15 mouse cellular contexts compared by ENCODE assay signal in genomic region chr2:158167496-158168205, GRCm38 (mm10). TPM values are rescaled to one million over a fixed set of nuclear protein-coding genes. Genes with fewer than 3 reads are reported as not detected.
DNase-seq lines count a peak whose midpoint lies in the region; ATAC-seq and TF ChIP-seq lines count a peak whose summit lies in the region.
"Had no signal": no experiment of that assay in that cellular context is flagged by ENCODE, and none has a peak within 500 bp of the region (broad histone marks: within the 10 kb centered on the region; RNA-seq: fewer than 3 reads in every experiment).

No protein-coding gene starts in this region.

- no peak for ATAC-seq in heart, embryonic 13.5 days (ENCODE audit: extremely low read depth, insufficient number of reproducible peaks, low FRiP score, low TSS enrichment)
- ATAC-seq in heart, embryonic 11.5 days (replicated peaks; ENCODE audit: insufficient number of reproducible peaks, low FRiP score, low TSS enrichment) = no peak
- ATAC-seq in monocyte, adult 5-6 weeks (replicated peaks; ENCODE audit: insufficient number of reproducible peaks, low FRiP score, low TSS enrichment, poor library complexity, severe bottlenecking) = peak; percentile 18; the same call in 1 of the 2 replicates
- no peak for ATAC-seq in hindbrain, postnatal 0 days

- WGBS in heart, embryonic 13.5 days = 30% methylated on average over 9 of the region's 9 CpGs
- 46% methylated on average over 9 of the region's 9 CpGs for WGBS in heart, embryonic 11.5 days (ENCODE audit: insufficient replicate concordance)
- WGBS in hindbrain, postnatal 0 days = 53% methylated on average over 9 of the region's 9 CpGs

- H3K9me3 ChIP-seq in heart, embryonic 13.5 days = 0 out of 2 replicates have a peak, but pooled peaks cover 5% of the 10 kb centered on the region
- no peaks in the 10 kb centered on the region for H3K9me3 ChIP-seq in heart, embryonic 11.5 days (replicated peaks; ENCODE audit: control insufficient read depth, low read length)
- no peaks in the 10 kb centered on the region for H3K9me3 ChIP-seq in hindbrain, postnatal 0 days (ENCODE audit: low read length)
- H3K9me3 ChIP-seq: lung, embryonic 15.5 days; neural tube, embryonic 15.5 days; stomach, embryonic 15.5 days had no signal

- H3K36me3 ChIP-seq in heart, embryonic 13.5 days = no peaks in the 10 kb centered on the region
- no peaks in the 10 kb centered on the region for H3K36me3 ChIP-seq in heart, embryonic 11.5 days (ENCODE audit: control insufficient read depth, insufficient read depth, low read length)
- H3K36me3 ChIP-seq in hindbrain, postnatal 0 days (ENCODE audit: insufficient read depth, low read length) = no peaks in the 10 kb centered on the region
- H3K36me3 ChIP-seq: lung, embryonic 15.5 days; neural tube, embryonic 15.5 days; stomach, embryonic 15.5 days had no signal

- H3K9ac ChIP-seq in heart, embryonic 13.5 days = 0 out of 2 replicates have a peak overlapping the region, but pooled peaks have one; percentile 12
- H3K9ac ChIP-seq in heart, embryonic 11.5 days (ENCODE audit: low read depth, low read length) = no peak overlapping the region
- H3K9ac ChIP-seq in hindbrain, postnatal 0 days (replicated peaks; ENCODE audit: low read length) = no peak overlapping the region
- H3K9ac ChIP-seq: hindbrain, embryonic 14.5 days; lung, embryonic 15.5 days; neural tube, embryonic 15.5 days; stomach, embryonic 15.5 days had no signal

- peak overlapping the region; percentile 24; the same call in 1 of the 2 replicates for H3K4me2 ChIP-seq in heart, embryonic 13.5 days
- no peak overlapping the region for H3K4me2 ChIP-seq in heart, embryonic 11.5 days
- no peak overlapping the region for H3K4me2 ChIP-seq in hindbrain, postnatal 0 days (ENCODE audit: low read depth, low read length)
- H3K4me2 ChIP-seq: hindbrain, embryonic 14.5 days; lung, embryonic 15.5 days; neural tube, embryonic 15.5 days; stomach, embryonic 15.5 days had no signal

- peak overlapping the region; percentile 85 for H3K27ac ChIP-seq in heart, embryonic 13.5 days (replicated peaks)
- H3K27ac ChIP-seq in heart, embryonic 11.5 days (ENCODE audit: low read depth, low read length) = no peak overlapping the region
- H3K27ac ChIP-seq in hindbrain, postnatal 0 days = no peak overlapping the region
- H3K27ac ChIP-seq: hindbrain, embryonic 14.5 days; neural tube, embryonic 15.5 days; stomach, embryonic 15.5 days had no signal

- peaks cover 36% of the 10 kb centered on the region for H3K4me1 ChIP-seq in heart, embryonic 13.5 days
- H3K4me1 ChIP-seq in heart, embryonic 11.5 days (ENCODE audit: control insufficient read depth, insufficient read depth, low read length) = peaks cover 27% of the 10 kb centered on the region
- H3K4me1 ChIP-seq in hindbrain, postnatal 0 days (ENCODE audit: insufficient read depth, low read length) = peaks cover 3% of the 10 kb centered on the region; the same call in 1 of the 2 replicates

- no peak for TF ChIP-seq CTCF in hindbrain, postnatal 0 days (IDR thresholded peaks at IDR 0.05; ENCODE audit: low read depth)

- peak; percentile 15 to 27 for DNase-seq in right cerebral cortex, adult 2 months (ENCODE audit: low spot score in 2 of 2)
- no peak for DNase-seq in right cerebral cortex, postnatal 10 days (ENCODE audit: low spot score in 2 of 2)
- peak; percentile 83 for DNase-seq in Muller cell, postnatal 12 days (ENCODE audit: inconsistent ontology term)
- no peak for DNase-seq in layer of hippocampus, adult 8-10 months (ENCODE audit: low spot score in 2 of 2)
- DNase-seq in hindbrain, postnatal 0 days (ENCODE audit: low spot score) = no peak
- DNase-seq: kidney, adult 8-10 months; midbrain, embryonic 14.5 days; right cerebral cortex, adult 18-20 months had no signal

- H3K4me3 ChIP-seq in heart, embryonic 13.5 days = no peak overlapping the region
- no peak overlapping the region for H3K4me3 ChIP-seq in heart, embryonic 11.5 days (ENCODE audit: low read depth, low read length)
- no peak overlapping the region for H3K4me3 ChIP-seq in hindbrain, postnatal 0 days (ENCODE audit: low read length)
- H3K4me3 ChIP-seq: lung, embryonic 15.5 days; neural tube, embryonic 15.5 days; stomach, embryonic 15.5 days had no signal

- H3K27me3 ChIP-seq in heart, embryonic 13.5 days (replicated peaks) = no peaks in the 10 kb centered on the region
- no peaks in the 10 kb centered on the region for H3K27me3 ChIP-seq in heart, embryonic 11.5 days (ENCODE audit: control insufficient read depth, insufficient read depth, low read length)
- H3K27me3 ChIP-seq in hindbrain, postnatal 0 days (ENCODE audit: insufficient read depth, low read length) = no peaks in the 10 kb centered on the region; the same call in 1 of the 2 replicates
- H3K27me3 ChIP-seq: lung, embryonic 15.5 days; neural tube, embryonic 15.5 days; stomach, embryonic 15.5 days had no signal

RNA-seq across cellular contexts. Expression of gene Tgm2, which starts 21.4 kb away (rescaled TPM):
- polyA plus RNA-seq in heart, embryonic 13.5 days (2015; fragmentation: Nextera tagmentation; extraction: Ambion mirVana) = 218 and 237 TPM in 2 replicates
- polyA plus RNA-seq in heart, embryonic 11.5 days (2014; fragmentation: Nextera tagmentation; extraction: Ambion mirVana) = 129 and 130 TPM in 2 replicates
- 131 to 275 TPM (median 210 TPM) in 3 replicates for total RNA-seq in monocyte, adult 5-6 weeks (2017)
- total RNA-seq in layer of hippocampus, adult 8-10 months (2022) = 10 to 100 TPM in 3 of 4 experiments, 1 to 10 TPM in 1; 9.1 to 14.2 (median 12.7) TPM
- 13.6 and 14.4 TPM in 2 replicates for total RNA-seq in hindbrain, postnatal 0 days (2014; rRNA removed)
- 6.5 and 7.1 TPM in 2 replicates for polyA plus RNA-seq in hindbrain, postnatal 0 days (2015; fragmentation: Nextera tagmentation; extraction: Ambion mirVana)

Comparison
In these comparisons a context has a peak if more than half of its experiments do, and no peak if none do; other contexts are left out.
1. DNase-seq: peak in right cerebral cortex, adult 2 months (2 of 2) and Muller cell, postnatal 12 days (single experiment); none in right cerebral cortex, postnatal 10 days (0 of 2), layer of hippocampus, adult 8-10 months (0 of 2) and hindbrain, postnatal 0 days (single experiment).